9 mouse cellular contexts compared by ENCODE assay signal in the genomic region with DNA sequence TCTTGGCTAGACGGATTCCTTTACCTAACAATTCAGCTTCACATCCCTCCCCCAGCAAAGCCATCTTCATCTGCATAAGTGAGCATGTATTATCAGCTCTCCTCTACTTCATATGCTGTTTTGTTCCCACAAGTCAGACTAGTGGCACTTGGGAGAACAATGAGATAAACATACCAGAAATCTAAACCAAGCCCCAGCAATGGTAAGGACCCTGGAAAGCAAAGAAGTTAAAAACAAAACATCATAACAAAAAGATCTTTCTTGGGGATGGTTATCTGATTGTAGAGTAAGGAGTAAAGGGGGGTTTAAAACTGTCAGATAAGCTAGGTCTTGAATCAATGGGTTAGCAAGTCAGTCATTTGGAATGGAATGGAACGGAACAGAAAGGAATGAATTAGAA. TPM values are rescaled to one million over a fixed set of nuclear protein-coding genes. Genes with fewer than 3 reads are reported as not detected.
DNase-seq lines count a peak whose midpoint lies in the region; ATAC-seq lines count a peak whose summit lies in the region.
"Had no signal": no experiment of that assay in that cellular context is flagged by ENCODE, and none has a peak within 500 bp of the region (broad histone marks: within the 10 kb centered on the region; RNA-seq: fewer than 3 reads in every experiment).

No protein-coding gene starts in this region.

- H3K9me3 ChIP-seq in kidney, embryonic 14.5 days (ENCODE audit: control insufficient read depth, low read length) = no peaks in the 10 kb centered on the region
- H3K9me3 ChIP-seq in hindbrain, embryonic 11.5 days (ENCODE audit: control insufficient read depth, low read length) = no peaks in the 10 kb centered on the region
- no peaks in the 10 kb centered on the region for H3K9me3 ChIP-seq in midbrain, embryonic 11.5 days (ENCODE audit: control insufficient read depth, low read length)

- H3K27ac ChIP-seq in kidney, embryonic 14.5 days (ENCODE audit: low read depth, low read length) = 0 out of 2 replicates have a peak overlapping the region, but pooled peaks have one; percentile 71
- no peak overlapping the region for H3K27ac ChIP-seq in hindbrain, embryonic 11.5 days (ENCODE audit: low read depth, low read length)
- no peak overlapping the region; the same call in 1 of the 2 replicates for H3K27ac ChIP-seq in midbrain, embryonic 11.5 days (ENCODE audit: low read depth, low read length)

- no peaks in the 10 kb centered on the region for H3K27me3 ChIP-seq in kidney, embryonic 14.5 days (ENCODE audit: control insufficient read depth, insufficient read depth, low read length)
- H3K27me3 ChIP-seq in hindbrain, embryonic 11.5 days (ENCODE audit: control insufficient read depth, insufficient read depth, low read length) = no peaks in the 10 kb centered on the region
- no peaks in the 10 kb centered on the region for H3K27me3 ChIP-seq in midbrain, embryonic 11.5 days (ENCODE audit: control insufficient read depth, insufficient read depth, low read length)

- peaks cover 7% of the 10 kb centered on the region; the same call in 1 of the 2 replicates for H3K4me1 ChIP-seq in kidney, embryonic 14.5 days (ENCODE audit: control insufficient read depth, insufficient read depth, low read length)
- no peaks in the 10 kb centered on the region for H3K4me1 ChIP-seq in hindbrain, embryonic 11.5 days (replicated peaks; ENCODE audit: control insufficient read depth, insufficient read depth, low read length)
- H3K4me1 ChIP-seq in midbrain, embryonic 11.5 days (ENCODE audit: control insufficient read depth, insufficient read depth, low read length) = peaks cover 7% of the 10 kb centered on the region

- H3K36me3 ChIP-seq in kidney, embryonic 14.5 days (ENCODE audit: control insufficient read depth, insufficient read depth, low read length) = peaks cover 4% of the 10 kb centered on the region; the same call in 1 of the 2 replicates
- no peaks in the 10 kb centered on the region for H3K36me3 ChIP-seq in hindbrain, embryonic 11.5 days (ENCODE audit: control insufficient read depth, insufficient read depth, low read length)
- no peaks in the 10 kb centered on the region; the same call in 1 of the 2 replicates for H3K36me3 ChIP-seq in midbrain, embryonic 11.5 days (ENCODE audit: control insufficient read depth, insufficient read depth, low read length)

- DNase-seq in kidney, postnatal 36 days = no peak
- peak; percentile 24 for DNase-seq in adipocyte (ENCODE audit: low spot score)
- DNase-seq in hindbrain, embryonic 11.5 days (ENCODE audit: low spot score) = no peak
- DNase-seq in midbrain, embryonic 11.5 days (ENCODE audit: low spot score, missing footprints) = peak; percentile 87
- no peak for DNase-seq in embryo, embryonic 11 days
- no peak for DNase-seq in urinary bladder, postnatal 10 days (ENCODE audit: low spot score)
- DNase-seq in adrenal gland, postnatal 4 days (ENCODE audit: low spot score in 2 of 2) = no peak
- DNase-seq: gastrocnemius, postnatal 36 days had no signal

- peak overlapping the region; percentile 93 for H3K9ac ChIP-seq in kidney, embryonic 14.5 days (ENCODE audit: low read depth, low read length)
- peak overlapping the region; percentile 87 for H3K9ac ChIP-seq in hindbrain, embryonic 11.5 days (ENCODE audit: low read depth, low read length)
- H3K9ac ChIP-seq in midbrain, embryonic 11.5 days (ENCODE audit: low read length) = peak overlapping the region; percentile 98

- 14% methylated on average over 2 of the region's 2 CpGs for WGBS in kidney, embryonic 14.5 days
- WGBS in hindbrain, embryonic 11.5 days = 15% methylated on average over 2 of the region's 2 CpGs
- WGBS in midbrain, embryonic 11.5 days = 17% methylated on average over 2 of the region's 2 CpGs

- H3K4me2 ChIP-seq in kidney, embryonic 14.5 days (replicated peaks; ENCODE audit: low read depth, low read length) = peak overlapping the region; percentile 76
- H3K4me2 ChIP-seq in hindbrain, embryonic 11.5 days (replicated peaks; ENCODE audit: low read depth, low read length) = peak overlapping the region; percentile 36
- H3K4me2 ChIP-seq in midbrain, embryonic 11.5 days = peak overlapping the region; percentile 51

- H3K4me3 ChIP-seq in kidney, embryonic 14.5 days (ENCODE audit: low read length) = peak overlapping the region; percentile 88
- peak overlapping the region; percentile 65 for H3K4me3 ChIP-seq in hindbrain, embryonic 11.5 days (ENCODE audit: low read depth, low read length)
- peak overlapping the region; percentile 86 for H3K4me3 ChIP-seq in midbrain, embryonic 11.5 days (ENCODE audit: low read depth, low read length)

- ATAC-seq in kidney, embryonic 14.5 days (ENCODE audit: low FRiP score, low TSS enrichment) = no peak
- no peak for ATAC-seq in hindbrain, embryonic 11.5 days (ENCODE audit: low FRiP score)
- ATAC-seq in midbrain, embryonic 11.5 days (ENCODE audit: low FRiP score) = no peak

RNA-seq across cellular contexts. Expression of a gene that starts 0.9 kb away (rescaled TPM):
- 73.0 and 91.7 TPM in 2 replicates for polyA plus RNA-seq in kidney, embryonic 14.5 days (2014; fragmentation: Nextera tagmentation; extraction: Ambion mirVana)
- 127 and 135 TPM in 2 replicates for polyA plus RNA-seq in hindbrain, embryonic 11.5 days (2014; fragmentation: Nextera tagmentation; extraction: Ambion mirVana)
- polyA plus RNA-seq in midbrain, embryonic 11.5 days (2014; fragmentation: Nextera tagmentation; extraction: Ambion mirVana) = 125 and 142 TPM in 2 replicates
- total RNA-seq in adrenal gland, postnatal 4 days (2021) = 10 to 100 TPM; 60.9 to 62.4 TPM

RNA-seq across cellular contexts. Expression of a gene that starts 15.4 kb away (rescaled TPM):
- 40.7 and 43.7 TPM in 2 replicates for polyA plus RNA-seq in kidney, embryonic 14.5 days (2014; fragmentation: Nextera tagmentation; extraction: Ambion mirVana)
- 27.7 and 30.5 TPM in 2 replicates for polyA plus RNA-seq in hindbrain, embryonic 11.5 days (2014; fragmentation: Nextera tagmentation; extraction: Ambion mirVana)
- 20.4 and 20.9 TPM in 2 replicates for polyA plus RNA-seq in midbrain, embryonic 11.5 days (2014; fragmentation: Nextera tagmentation; extraction: Ambion mirVana)
- 10 to 100 TPM; 14.0 to 14.4 TPM for total RNA-seq in adrenal gland, postnatal 4 days (2021)

RNA-seq across cellular contexts. Expression of a gene that starts 19.8 kb away (rescaled TPM):
- polyA plus RNA-seq in kidney, embryonic 14.5 days (2014; fragmentation: Nextera tagmentation; extraction: Ambion mirVana) = 560 and 567 TPM in 2 replicates
- polyA plus RNA-seq in hindbrain, embryonic 11.5 days (2014; fragmentation: Nextera tagmentation; extraction: Ambion mirVana) = 427 and 573 TPM in 2 replicates
- 408 and 439 TPM in 2 replicates for polyA plus RNA-seq in midbrain, embryonic 11.5 days (2014; fragmentation: Nextera tagmentation; extraction: Ambion mirVana)
- total RNA-seq in adrenal gland, postnatal 4 days (2021) = 100 to 1,000 TPM; 855 to 927 TPM

RNA-seq across cellular contexts. Expression of a gene that starts 24.9 kb away (rescaled TPM):
- polyA plus RNA-seq in kidney, embryonic 14.5 days (2014; fragmentation: Nextera tagmentation; extraction: Ambion mirVana) = 2.1 and 2.9 TPM in 2 replicates
- 2.0 and 2.6 TPM in 2 replicates for polyA plus RNA-seq in hindbrain, embryonic 11.5 days (2014; fragmentation: Nextera tagmentation; extraction: Ambion mirVana)
- 0.58 and 0.63 TPM in 2 replicates for polyA plus RNA-seq in midbrain, embryonic 11.5 days (2014; fragmentation: Nextera tagmentation; extraction: Ambion mirVana)
- under 1 TPM in 1 of 2 experiments, not detected in 1; 0.14 TPM for total RNA-seq in adrenal gland, postnatal 4 days (2021)
- total RNA-seq: gastrocnemius, postnatal 36 days had no signal

RNA-seq across cellular contexts. Expression of a gene that starts 29.8 kb away (rescaled TPM):
- polyA plus RNA-seq in kidney, embryonic 14.5 days (2014; fragmentation: Nextera tagmentation; extraction: Ambion mirVana) = 14.7 and 17.6 TPM in 2 replicates
- 28.0 and 28.9 TPM in 2 replicates for polyA plus RNA-seq in hindbrain, embryonic 11.5 days (2014; fragmentation: Nextera tagmentation; extraction: Ambion mirVana)
- polyA plus RNA-seq in midbrain, embryonic 11.5 days (2014; fragmentation: Nextera tagmentation; extraction: Ambion mirVana) = 29.5 and 30.2 TPM in 2 replicates
- total RNA-seq in adrenal gland, postnatal 4 days (2021) = 10 to 100 TPM; 13.8 to 14.6 TPM

Comparison
In these comparisons a context has a peak if more than half of its experiments do, and no peak if none do; other contexts are left out.
1. DNase-seq: peak in adipocyte (single experiment) and midbrain, embryonic 11.5 days (single experiment); none in kidney, postnatal 36 days (0 of 2), hindbrain, embryonic 11.5 days (single experiment), embryo, embryonic 11 days (single experiment), urinary bladder, postnatal 10 days (single experiment) and adrenal gland, postnatal 4 days (0 of 2).
2. Peak in every context shown above with its lines, with median percentiles within 50 percentile points of each other: H3K4me2 ChIP-seq, H3K4me3 ChIP-seq and H3K9ac ChIP-seq.